ENCODE assay signal across 9 mouse cellular contexts in genomic region chr10:69254390-69254847, GRCm38 (mm10). TPM values are rescaled to one million over a fixed set of nuclear protein-coding genes. Genes with fewer than 3 reads are reported as not detected.
DNase-seq lines count a peak whose midpoint lies in the region; ATAC-seq and TF ChIP-seq lines count a peak whose summit lies in the region.
"Had no signal": no experiment of that assay in that cellular context is flagged by ENCODE, and none has a peak within 500 bp of the region (broad histone marks: within the 10 kb centered on the region; RNA-seq: fewer than 3 reads in every experiment).

No protein-coding gene starts in this region.

- no peak for TF ChIP-seq CTCF in small intestine, adult 2 months (IDR thresholded peaks at IDR 0.05; ENCODE audit: extremely low read depth, insufficient read length, insufficient replicate concordance, low read depth, low read length)

- peaks cover 25% of the 10 kb centered on the region for H3K4me1 ChIP-seq in embryonic facial prominence, embryonic 15.5 days
- peaks cover 32% of the 10 kb centered on the region for H3K4me1 ChIP-seq in heart, embryonic 16.5 days (ENCODE audit: control insufficient read depth, insufficient read depth, low read length)
- H3K4me1 ChIP-seq in small intestine, adult 2 months (ENCODE audit: control insufficient read depth, insufficient read depth, insufficient read length, low read length): peaks cover 19% of the 10 kb centered on the region

- no peaks in the 10 kb centered on the region for H3K27me3 ChIP-seq in embryonic facial prominence, embryonic 15.5 days
- H3K27me3 ChIP-seq in heart, embryonic 16.5 days (ENCODE audit: control insufficient read depth, insufficient read depth, low read length): no peaks in the 10 kb centered on the region
- H3K27me3 ChIP-seq in small intestine, adult 2 months (ENCODE audit: control insufficient read depth, insufficient read depth, low read length): no peaks in the 10 kb centered on the region

- no peak overlapping the region for H3K4me2 ChIP-seq in embryonic facial prominence, embryonic 15.5 days (replicated peaks)
- no peak overlapping the region for H3K4me2 ChIP-seq in heart, embryonic 16.5 days (ENCODE audit: low read depth, low read length)

- no peak for ATAC-seq in embryonic facial prominence, embryonic 15.5 days (ENCODE audit: insufficient number of reproducible peaks, low FRiP score, low TSS enrichment, low read depth)
- peak; percentile 56 for ATAC-seq in heart, embryonic 16.5 days (replicated peaks; ENCODE audit: extremely low read depth, insufficient read depth, low FRiP score)
- no peak for ATAC-seq in cerebellum, adult (ENCODE audit: insufficient number of reproducible peaks, low FRiP score, low TSS enrichment)

- no peak overlapping the region for H3K4me3 ChIP-seq in embryonic facial prominence, embryonic 15.5 days (replicated peaks)
- H3K4me3 ChIP-seq in heart, embryonic 16.5 days (ENCODE audit: low read length): no peak overlapping the region
- H3K4me3 ChIP-seq in small intestine, adult 2 months (ENCODE audit: low read depth, low read length): no peak overlapping the region

- TF ChIP-seq POLR2A in small intestine, adult 2 months (IDR thresholded peaks at IDR 0.05; ENCODE audit: low read depth, low read length): no peak

- H3K36me3 ChIP-seq in embryonic facial prominence, embryonic 15.5 days: peaks cover 5% of the 10 kb centered on the region; the same call in 1 of the 2 replicates
- H3K36me3 ChIP-seq in heart, embryonic 16.5 days (ENCODE audit: control insufficient read depth, insufficient read depth): peaks cover 14% of the 10 kb centered on the region; the same call in 1 of the 2 replicates
- no peaks in the 10 kb centered on the region for H3K36me3 ChIP-seq in small intestine, adult 2 months (ENCODE audit: control insufficient read depth, insufficient read depth, low read length)
- H3K36me3 ChIP-seq: G1E had no signal

- no peak overlapping the region for H3K9ac ChIP-seq in embryonic facial prominence, embryonic 15.5 days
- peak overlapping the region; percentile 2; the same call in 1 of the 2 replicates for H3K9ac ChIP-seq in heart, embryonic 16.5 days (ENCODE audit: low read length)

- peak overlapping the region; percentile 78 for H3K27ac ChIP-seq in embryonic facial prominence, embryonic 15.5 days (replicated peaks)
- peak overlapping the region; percentile 91 for H3K27ac ChIP-seq in heart, embryonic 16.5 days (ENCODE audit: low read length)
- peak overlapping the region; percentile 63 for H3K27ac ChIP-seq in small intestine, adult 2 months (ENCODE audit: insufficient read depth, low read depth, low read length)

- 30% methylated on average over 8 of the region's 8 CpGs for WGBS in embryonic facial prominence, embryonic 15.5 days
- WGBS in heart, embryonic 16.5 days: 9% methylated on average over 8 of the region's 8 CpGs
- WGBS in small intestine, adult 2 months: 4% methylated on average over 8 of the region's 8 CpGs

- H3K9me3 ChIP-seq in embryonic facial prominence, embryonic 15.5 days (replicated peaks): no peaks in the 10 kb centered on the region
- H3K9me3 ChIP-seq in heart, embryonic 16.5 days (replicated peaks; ENCODE audit: control insufficient read depth, low read length): no peaks in the 10 kb centered on the region

- peak; percentile 66 for DNase-seq in ovary, adult 18-20 months (ENCODE audit: low spot score)
- no peak for DNase-seq in ovary, postnatal 10 days (ENCODE audit: low spot score)
- peak; percentile 89 for DNase-seq in kidney, postnatal 10 days
- DNase-seq in lung, postnatal 14 days: peak; percentile 37

RNA-seq across cellular contexts. Expression of gene A930033H14Rik, which starts 41.5 kb away (rescaled TPM):
- polyA plus RNA-seq in embryonic facial prominence, embryonic 15.5 days (2015; fragmentation: Nextera tagmentation; extraction: Ambion mirVana): 3.0 and 3.2 TPM in 2 replicates
- 1.4 and 1.9 TPM in 2 replicates for polyA plus RNA-seq in heart, embryonic 16.5 days (2015; fragmentation: Nextera tagmentation; extraction: Ambion mirVana)
- polyA plus RNA-seq in small intestine, adult 2 months (2012; rRNA removed): 0.35 TPM in 1 of 2 replicates, not detected in the other
- polyA plus RNA-seq: G1E had no signal
